Mouse (Mus musculus) gastrocnemius, postnatal 4 days (tissue): ENCODE data around the gene Plpp7. TPM values are rescaled to one million over a fixed set of nuclear protein-coding genes. Genes with fewer than 3 reads are reported as not detected.

Source experiments
- DNase-seq, 2 experiments: peaks; one replicate each; pipeline ENCODE4 v3.0.0; 2021 to 2022; ENCODE audit warnings: low spot score in 2 of 2, mixed read lengths in 2 of 2
- total RNA-seq, 2 experiments: library from RNA; stranded (reverse); gene quantifications; 2 replicates each; pipeline ENCODE4 v1.2.3; 2021

Gene Plpp7
- total RNA-seq, 2 experiments from 2014 or later: 71.5 to 76.7 TPM

DNA sequence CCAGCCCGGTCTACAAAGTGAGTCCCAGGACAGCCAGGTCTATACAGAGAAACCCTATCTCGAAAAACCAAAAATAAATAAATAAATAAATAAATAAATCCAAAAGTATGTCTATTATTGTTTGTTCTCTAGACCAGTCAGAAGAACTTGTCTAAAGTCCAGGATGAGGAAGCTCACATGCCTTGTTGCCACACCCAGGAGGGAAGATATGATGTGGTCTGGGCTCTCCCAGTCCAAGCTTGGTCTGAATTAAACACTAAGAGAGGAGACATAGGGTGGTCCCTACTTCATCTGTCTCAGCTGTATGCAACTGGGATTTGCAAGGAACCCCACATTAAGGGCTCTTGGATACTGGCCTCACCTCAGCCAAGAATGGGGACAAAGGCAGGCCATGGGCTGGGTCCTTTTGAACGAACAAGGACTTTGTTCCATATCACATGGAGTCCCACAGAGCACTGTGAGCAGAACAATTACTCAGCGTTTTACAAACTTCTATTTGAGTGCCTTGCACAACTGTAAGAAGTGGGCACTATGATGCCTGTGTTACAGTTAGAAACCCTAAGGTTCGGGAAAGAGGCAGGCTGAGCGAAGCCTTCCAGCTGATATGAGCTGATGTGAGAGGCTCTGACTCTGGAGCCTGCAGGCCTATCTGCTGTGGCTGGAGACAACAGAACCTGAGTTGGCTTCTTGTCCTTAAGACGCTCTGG, 1.2 kb upstream of the Plpp7 start:
- DNase-seq: no peak

GRCm38 (mm10) chr2:32096122-32096420, 743 bp downstream of the Plpp7 start:
- DNase-seq: no peak

GRCm38 (mm10) chr2:32102944-32103343, 7.6 kb downstream of the Plpp7 start:
- DNase-seq: no peak

DNA sequence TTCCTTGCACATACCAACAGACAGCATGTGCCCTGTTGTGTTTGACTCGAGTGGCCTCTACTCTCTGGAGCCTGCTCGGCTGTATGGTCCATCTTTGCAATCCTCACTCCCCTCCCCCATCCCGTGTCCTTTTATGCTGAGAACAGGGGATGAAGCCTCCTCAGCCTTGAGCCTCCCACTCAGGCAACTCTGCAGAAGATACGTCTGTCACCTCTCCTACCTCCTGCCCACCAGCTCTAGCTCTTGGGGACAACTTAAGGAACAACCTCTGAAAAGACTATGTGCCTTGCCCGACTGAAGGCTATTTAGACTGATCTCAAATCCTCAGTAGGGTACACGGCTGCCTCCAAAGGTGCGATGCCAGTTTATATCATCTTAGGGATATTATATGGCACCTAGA, 8.2 kb downstream of the Plpp7 start:
- DNase-seq: no peak

DNA sequence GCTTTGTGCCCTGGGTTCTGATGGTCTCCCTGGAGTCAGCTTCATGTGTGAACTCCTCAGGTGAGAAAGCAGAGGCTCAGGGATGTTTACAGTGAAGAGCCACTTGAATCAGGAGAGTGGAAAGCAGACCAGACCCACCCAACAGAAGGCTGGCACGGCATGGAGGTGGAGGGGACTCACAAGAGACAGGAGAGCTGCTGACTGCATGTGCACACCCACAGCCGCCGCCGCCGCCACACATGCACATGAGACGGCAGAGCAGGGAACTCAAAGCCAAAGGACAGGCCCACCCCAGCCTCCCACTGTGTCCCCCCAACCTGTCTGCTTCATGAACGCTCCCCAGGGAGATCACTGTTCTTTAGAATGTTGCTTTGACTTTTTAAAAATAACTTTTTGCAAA, 8.8 kb downstream of the Plpp7 start:
- no peak for DNase-seq

DNA sequence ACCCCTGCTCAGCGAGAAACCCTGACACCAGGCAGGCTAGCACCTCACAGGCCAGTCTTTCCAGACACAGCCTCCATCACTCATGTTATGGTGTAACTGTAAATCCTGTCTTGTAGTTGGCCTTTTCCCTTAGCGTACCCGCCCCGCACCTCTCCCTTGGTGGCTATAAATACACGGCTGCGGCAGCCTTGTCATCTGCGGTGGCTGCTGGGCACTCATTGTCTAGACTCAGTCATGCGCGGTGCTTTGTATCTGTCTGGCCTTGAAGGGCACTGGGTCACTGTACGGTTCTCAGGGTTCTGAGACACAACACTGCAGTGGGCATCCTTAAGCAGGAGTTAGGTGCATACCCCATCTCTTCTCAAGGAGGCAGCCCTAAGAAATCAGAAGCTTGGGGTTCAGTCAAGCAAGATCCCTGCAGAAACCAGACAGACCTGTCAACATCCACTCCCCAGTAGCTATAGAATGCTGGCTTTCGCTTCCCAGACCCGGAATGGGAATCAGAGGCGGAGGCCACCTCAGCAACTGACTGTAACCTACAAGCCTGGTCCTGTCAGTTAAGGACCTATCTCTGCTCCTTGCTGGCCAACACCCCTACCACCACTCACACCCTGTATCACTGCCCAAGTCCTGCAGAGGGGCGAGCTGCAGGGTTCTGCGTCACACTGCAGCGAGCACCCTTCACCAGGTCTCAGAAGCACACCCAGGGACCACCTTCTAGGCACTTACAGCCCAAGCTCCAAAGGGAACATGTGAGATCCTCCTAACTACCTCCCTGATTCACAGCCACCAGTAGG, 10.0 kb downstream of the Plpp7 start:
- no peak for DNase-seq

- DNase-seq: no peak
Observed at GRCm38 (mm10) chr2:32105930-32106329, 10.6 kb downstream of the Plpp7 start.

DNA sequence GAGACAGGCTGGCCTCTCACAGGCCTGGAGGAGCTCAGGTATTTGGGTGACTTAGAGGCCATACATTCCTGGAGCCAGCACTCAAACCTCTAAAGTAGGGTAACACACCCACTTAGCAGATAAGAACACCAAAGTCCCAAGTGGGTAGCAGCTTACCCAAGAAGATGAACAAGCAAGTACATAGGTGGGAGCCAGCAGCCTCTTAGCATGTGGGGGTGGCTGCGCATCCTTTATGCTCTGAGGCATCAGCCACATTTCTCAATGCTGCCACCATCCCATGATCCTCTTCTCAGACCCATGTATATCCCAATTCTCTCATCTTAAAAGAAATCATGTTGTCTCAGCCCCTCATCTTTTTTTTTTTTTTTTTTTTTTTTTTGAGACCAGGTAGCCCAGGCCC, 15.9 kb downstream of the Plpp7 start:
- no peak for DNase-seq

DNA sequence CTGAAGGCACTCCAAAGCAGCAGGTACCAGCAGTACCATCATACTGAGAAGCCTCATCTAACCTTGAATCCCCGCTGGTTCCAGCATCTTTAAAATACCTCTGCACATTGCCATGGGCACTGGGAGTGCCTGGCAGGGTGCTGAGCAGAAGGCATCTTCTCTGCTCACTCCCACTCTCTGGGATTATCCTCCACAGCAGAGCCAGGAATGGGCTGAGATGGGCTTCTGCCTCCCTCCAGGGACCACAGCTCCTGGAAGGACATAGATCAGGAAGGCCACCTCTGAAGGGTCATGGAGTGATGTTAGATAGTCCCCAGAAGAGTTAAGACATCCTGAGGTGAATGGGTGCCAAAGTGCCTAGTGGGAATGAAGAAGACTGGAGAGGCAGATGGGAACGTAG, 17.2 kb downstream of the Plpp7 start:
- no peak for DNase-seq

GRCm38 (mm10) chr2:32115851-32116268, 20.5 kb downstream of the Plpp7 start:
- DNase-seq: no peak

DNA sequence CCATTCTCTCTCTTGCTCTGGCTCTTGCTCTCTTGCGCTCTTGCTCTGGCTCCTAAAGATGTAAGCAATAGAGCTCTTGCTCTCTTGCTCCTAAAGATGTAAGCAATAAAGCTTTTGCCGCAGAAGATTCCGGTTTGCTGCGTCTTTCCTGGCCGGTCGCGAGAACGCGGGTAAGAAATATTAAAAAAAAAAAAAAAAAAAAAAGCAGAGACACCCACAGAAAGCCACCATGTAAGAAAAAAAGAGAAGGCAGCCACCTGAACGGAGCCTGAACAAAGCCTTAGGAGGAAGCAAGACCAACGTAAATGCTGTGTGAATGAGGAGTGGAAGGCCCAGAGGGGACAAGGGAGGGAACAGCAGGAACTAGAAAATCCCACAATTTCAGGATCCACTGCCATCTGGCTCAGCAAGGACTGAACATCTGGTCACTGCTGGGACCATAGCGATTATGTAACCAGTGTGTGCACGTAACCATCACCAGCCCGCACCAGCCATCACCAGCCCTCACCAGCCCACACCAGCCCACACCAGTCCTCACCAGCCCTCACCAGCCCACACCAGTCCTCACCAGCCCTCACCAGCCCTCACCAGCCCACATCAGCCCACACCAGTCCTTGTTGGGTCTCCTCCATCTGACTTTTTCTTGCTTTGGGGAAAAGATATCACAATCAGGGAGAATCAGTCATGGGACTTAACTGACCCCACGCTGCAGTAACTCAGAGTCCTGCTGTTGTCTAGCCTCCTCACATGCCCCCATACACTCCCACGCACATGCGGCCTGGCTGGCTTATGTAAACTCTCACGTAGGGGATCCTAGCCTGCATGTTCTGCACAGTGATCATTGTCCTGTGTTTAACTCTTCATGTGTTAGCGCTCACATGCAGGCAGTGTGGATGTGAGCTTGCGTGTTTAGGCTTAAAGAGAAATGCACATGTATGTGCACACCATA, 24.7 kb downstream of the Plpp7 start:
- peak in 1 of 2 experiments; percentile 43 for DNase-seq

DNA sequence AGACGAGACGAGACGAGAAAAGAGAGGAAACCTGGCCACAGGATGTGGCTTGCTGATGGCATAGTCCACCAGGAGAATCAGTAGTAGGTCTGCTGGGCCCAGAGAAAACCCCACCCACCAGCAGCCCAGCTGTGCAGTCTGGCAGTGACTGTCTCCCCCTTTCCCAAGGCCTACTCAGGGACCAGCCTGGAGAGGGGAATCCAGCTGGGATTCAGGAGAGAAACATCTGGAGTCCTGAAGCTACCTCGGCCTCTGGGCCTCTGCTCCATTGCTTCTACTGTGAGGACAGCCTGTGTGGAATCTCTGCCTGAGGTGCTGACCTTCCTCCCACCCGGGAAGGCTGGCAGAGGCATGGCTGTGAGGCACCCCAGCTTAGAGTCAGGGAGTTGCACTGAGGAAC, 25.8 kb downstream of the Plpp7 start:
- no peak for DNase-seq

- no peak for DNase-seq
Observed at GRCm38 (mm10) chr2:32121785-32122184, 26.5 kb downstream of the Plpp7 start.

GRCm38 (mm10) chr2:32127653-32128535, 32.6 kb downstream of the Plpp7 start:
- DNase-seq: no peak

GRCm38 (mm10) chr2:32128536-32128841, 33.2 kb downstream of the Plpp7 start:
- no peak for DNase-seq

DNA sequence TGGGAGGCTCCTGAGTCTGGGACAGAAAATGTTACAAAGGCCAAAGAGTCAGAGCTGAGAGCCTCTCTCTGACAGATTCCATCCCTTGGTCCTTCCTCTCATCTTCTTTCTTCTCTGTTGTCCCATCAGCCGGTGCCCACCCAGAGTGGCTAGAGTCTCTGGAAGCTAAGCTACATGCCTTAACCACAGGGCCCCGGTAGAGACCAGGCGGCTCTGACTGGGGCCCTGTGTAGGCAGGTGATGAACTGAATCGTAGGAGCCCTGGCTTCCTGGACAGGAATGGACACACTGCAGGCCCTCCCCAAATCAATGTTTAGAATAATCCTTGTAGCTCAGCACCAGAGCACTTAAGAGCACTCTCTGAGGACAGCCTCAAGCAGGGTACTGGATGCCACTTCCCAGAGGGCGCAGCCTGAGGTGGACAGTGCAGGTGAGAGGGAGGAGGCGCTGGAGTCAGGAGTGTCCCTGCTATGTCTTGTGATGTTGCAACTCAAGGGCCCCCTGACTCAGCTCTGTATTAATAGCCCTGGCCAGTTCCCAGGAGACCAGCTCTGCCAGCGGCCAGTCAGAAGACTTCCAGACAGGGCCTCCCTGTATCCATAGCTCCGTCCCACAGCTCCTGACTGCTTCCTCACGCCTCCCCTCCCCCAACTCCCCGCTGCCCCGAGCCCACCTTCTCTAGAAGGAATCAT, 34.2 kb downstream of the Plpp7 start:
- peak in 1 of 2 experiments; percentile 27 for DNase-seq

GRCm38 (mm10) chr2:32130435-32130834, 35.1 kb downstream of the Plpp7 start:
- DNase-seq: peak in 1 of 2 experiments; percentile 52

DNA sequence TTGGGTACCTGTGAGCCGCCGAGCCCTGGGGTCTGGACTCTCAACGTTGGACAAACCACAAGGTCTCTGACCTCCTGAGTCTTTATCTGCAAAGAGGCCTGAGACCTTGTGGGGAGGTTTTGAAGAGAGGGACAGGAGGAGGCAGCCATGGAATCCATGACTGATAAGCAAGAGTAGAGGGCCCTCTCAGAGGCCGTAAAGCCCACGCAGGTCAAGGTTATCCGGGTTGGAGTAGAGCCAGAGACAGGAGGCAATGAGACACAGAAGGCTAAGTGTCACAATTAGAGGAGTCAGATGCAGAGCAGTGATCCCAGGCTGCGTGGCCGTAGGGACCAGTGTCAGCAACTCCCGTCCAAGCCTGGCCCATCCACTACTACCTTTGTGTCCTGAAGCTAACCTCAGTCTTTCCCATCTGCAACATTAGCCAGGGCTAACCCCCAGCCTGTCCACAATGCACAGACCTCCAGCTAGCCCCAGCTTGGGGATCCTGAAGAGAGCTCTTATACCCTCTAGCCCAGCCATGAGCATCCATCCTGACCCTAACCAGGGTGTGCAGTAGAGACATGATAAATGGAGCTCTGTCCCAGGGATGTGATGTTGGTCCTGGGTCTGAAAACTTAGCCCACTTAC, 36.0 kb downstream of the Plpp7 start:
- DNase-seq: no peak

DNA sequence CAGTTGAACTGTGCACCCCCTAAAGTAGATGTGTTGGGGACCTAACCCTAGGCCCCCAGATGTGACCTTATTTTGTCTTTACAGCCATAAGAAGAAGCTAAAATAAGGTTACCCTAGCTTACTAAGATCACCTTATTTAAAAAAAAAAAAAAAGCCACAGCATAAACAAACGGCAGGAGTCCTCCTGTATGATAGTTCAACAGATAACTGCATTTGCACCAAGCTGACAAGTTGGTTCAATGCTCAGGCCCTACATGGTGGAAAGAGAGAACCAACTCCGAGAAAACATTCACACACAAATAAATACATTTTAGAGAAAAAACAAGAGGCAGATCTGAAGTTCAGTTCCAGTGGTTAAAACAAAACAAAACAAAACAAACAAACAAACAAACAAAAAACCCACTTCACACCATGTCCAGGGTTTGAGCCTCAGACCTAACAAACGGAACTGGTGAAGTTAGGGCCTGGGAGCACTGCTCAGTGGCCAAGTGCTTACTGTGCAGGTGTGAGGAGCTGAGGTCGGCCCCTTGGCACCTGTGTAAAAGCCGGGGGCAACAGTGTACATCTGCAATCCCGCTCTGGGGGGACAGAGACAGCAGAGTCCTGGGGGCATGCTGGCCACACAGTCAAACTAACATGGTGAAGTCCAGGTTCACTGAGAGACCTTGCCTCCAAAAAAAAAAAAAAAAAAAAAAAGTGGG, 36.7 kb downstream of the Plpp7 start:
- DNase-seq: no peak
